Mouse (Mus musculus) intestine, embryonic 16.5 days (tissue): ENCODE measurements at regions not wholly inside any gene's neighbourhood (a gene's known extent, or its start where the extent isn't known, plus 50 kb on each side); places are given as distances from the start of the nearest gene placed in this dataset.
A peak's percentile ranks its signal among the peaks of the same experiment; 100 is the strongest.

ENCODE experiments used
- ATAC-seq: fragments of 200-750 bp; cut with Nextera tagmentation; 2 replicates; pipeline ENCODE4 v1.8.0; 2017; ENCODE audit warnings: moderate TSS enrichment, moderate library complexity
- H3K27ac ChIP-seq: fragments of 300-500 bp; sonication (generic); 2 replicates; pipeline ENCODE4 v1.5.1; 2014; ENCODE audit warnings: mild to moderate bottlenecking, low read length
- H3K27me3 ChIP-seq: fragments of 300-500 bp; sonication (generic); replicated peaks from 2 replicates; pipeline ENCODE4 v1.6.1; 2014; ENCODE audit warnings: low read length, control low read depth, mixed read lengths; ENCODE audit not compliant: control insufficient read depth, insufficient read depth
- H3K36me3 ChIP-seq: fragments of 300-500 bp; sonication (generic); 2 replicates; pipeline ENCODE4 v1.6.1; 2014; ENCODE audit warnings: low read length, control low read depth; ENCODE audit not compliant: control insufficient read depth, insufficient read depth
- H3K4me1 ChIP-seq: fragments of 300-500 bp; sonication (generic); 2 replicates; pipeline ENCODE4 v1.6.1; 2014; ENCODE audit warnings: low read length, control low read depth, mixed read lengths; ENCODE audit not compliant: control insufficient read depth, insufficient read depth
- H3K4me2 ChIP-seq: fragments of 300-500 bp; sonication (generic); 2 replicates; pipeline ENCODE4 v1.6.1; 2014; ENCODE audit warnings: low read depth, low read length, control low read depth
- H3K4me3 ChIP-seq: fragments of 300-500 bp; sonication (generic); 2 replicates; pipeline ENCODE4 v1.5.1; 2014; ENCODE audit warnings: mild to moderate bottlenecking, low read length
- H3K9ac ChIP-seq: fragments of 300-500 bp; sonication (generic); 2 replicates; pipeline ENCODE4 v1.6.1; 2014; ENCODE audit warnings: low read depth, low read length
- H3K9me3 ChIP-seq: fragments of 300-500 bp; sonication (generic); 2 replicates; pipeline ENCODE4 v1.6.1; 2016; ENCODE audit warnings: low read length, control low read depth; ENCODE audit not compliant: control insufficient read depth
- WGBS: fragments of 180-500 bp; shearing (Covaris S2); extraction: QIAGEN DNeasy Blood & Tissue Kit; methylation state at CpG from one replicate; pipeline ENCODE4 v1.1.7; 2014; 5-methylcytosine and 5-hydroxymethylcytosine counted together

GRCm38 (mm10) chrX:119852436-119852835 is 74.6 kb upstream of the Pabpc5 start:
- WGBS: 39% methylated on average over 5 of the region's 5 CpGs
- no peak overlapping the region for H3K9ac ChIP-seq
- H3K4me1 ChIP-seq: no peaks in the 10 kb centered on the region
- H3K4me3 ChIP-seq: no peak overlapping the region
- no peaks in the 10 kb centered on the region for H3K36me3 ChIP-seq
- H3K4me2 ChIP-seq: no peak overlapping the region
- no peaks in the 10 kb centered on the region for H3K9me3 ChIP-seq
- ATAC-seq: peak; percentile 90
- no peak overlapping the region for H3K27ac ChIP-seq
- H3K27me3 ChIP-seq: no peaks in the 10 kb centered on the region
